Mouse (Mus musculus) liver, embryonic 16.5 days (tissue): ENCODE measurements around the gene Ofcc1. TPM values are rescaled to one million over a fixed set of nuclear protein-coding genes. Genes with fewer than 3 reads are reported as not detected.

Experiments used
- ATAC-seq: fragments of 200-750 bp; cut with Nextera tagmentation; 2 replicates; pipeline ENCODE4 v1.8.0; 2017; ENCODE audit warnings: low read depth, mild to moderate bottlenecking, moderate number of reproducible peaks, moderate library complexity
- H3K27ac ChIP-seq: fragments of 300-500 bp; sonication (generic); 2 replicates; pipeline ENCODE4 v1.5.1; 2014; ENCODE audit warnings: mild to moderate bottlenecking, low read length
- H3K27me3 ChIP-seq: fragments of 300-500 bp; sonication (generic); 2 replicates; pipeline ENCODE4 v1.6.1; 2014; ENCODE audit warnings: low read depth, low read length, mixed read lengths; ENCODE audit not compliant: control insufficient read depth, insufficient read depth
- H3K36me3 ChIP-seq: fragments of 300-500 bp; sonication (generic); 2 replicates; pipeline ENCODE4 v1.6.1; 2014; ENCODE audit warnings: mild to moderate bottlenecking; ENCODE audit not compliant: control insufficient read depth, insufficient read depth
- H3K4me1 ChIP-seq: fragments of 300-500 bp; sonication (generic); 2 replicates; pipeline ENCODE4 v1.6.1; 2014; ENCODE audit warnings: low read depth, low read length, mixed read lengths; ENCODE audit not compliant: control insufficient read depth
- H3K4me2 ChIP-seq: fragments of 300-500 bp; sonication (generic); 2 replicates; pipeline ENCODE4 v1.6.1; 2014; ENCODE audit warnings: low read depth, low read length, mixed read lengths
- H3K4me3 ChIP-seq: fragments of 300-500 bp; sonication (generic); 2 replicates; pipeline ENCODE4 v1.5.1; 2014; ENCODE audit warnings: low read depth, mild to moderate bottlenecking, low read length
- H3K9ac ChIP-seq: fragments of 300-500 bp; sonication (generic); 2 replicates; pipeline ENCODE4 v1.6.1; 2014; ENCODE audit warnings: low read depth, low read length
- H3K9me3 ChIP-seq: fragments of 300-500 bp; sonication (generic); replicated peaks from 2 replicates; pipeline ENCODE4 v1.6.1; 2016; ENCODE audit warnings: low read length; ENCODE audit not compliant: control insufficient read depth
- WGBS: fragments of 180-500 bp; shearing (Covaris S2); extraction: QIAGEN DNeasy Blood & Tissue Kit; methylation state at CpG from one replicate; pipeline ENCODE4 v1.1.7; 2014; ENCODE audit not compliant: insufficient replicate concordance; 5-methylcytosine and 5-hydroxymethylcytosine counted together
- polyA plus RNA-seq: library from polyadenylated mRNA; unstranded; fragments of >200 nt; fragmentation: Nextera tagmentation; extraction: Ambion mirVana; gene quantifications from 2 replicates; pipeline ENCODE4 v1.2.1, GENCODE M21; 2015

Gene Ofcc1
- polyA plus RNA-seq, 1 experiment from 2014 or later, result not detected

GRCm38 (mm10) chr13:40070004-40070403 is 291.2 kb downstream of the Ofcc1 start:
- H3K9me3 ChIP-seq, result no peaks in the 10 kb centered on the region
- no peaks in the 10 kb centered on the region for H3K4me1 ChIP-seq
- H3K27me3 ChIP-seq, result no peaks in the 10 kb centered on the region
- no peak overlapping the region for H3K4me2 ChIP-seq
- no peak overlapping the region for H3K9ac ChIP-seq
- no peak overlapping the region for H3K27ac ChIP-seq
- 82% methylated on average over 1 of the region's 1 CpGs for WGBS
- H3K36me3 ChIP-seq, result no peaks in the 10 kb centered on the region
- ATAC-seq, result no peak
- no peak overlapping the region for H3K4me3 ChIP-seq

GRCm38 (mm10) chr13:40061281-40061680 is 300.0 kb downstream of the Ofcc1 start:
- Histone ChIP-seq H3K4me1 (no peaks in the 10 kb centered on the region), H3K9me3 (no peaks in the 10 kb centered on the region), H3K27ac (no peak overlapping the region), H3K27me3 (no peaks in the 10 kb centered on the region), H3K9ac (no peak overlapping the region), H3K4me3 (no peak overlapping the region), H3K36me3 (no peaks in the 10 kb centered on the region), H3K4me2 (no peak overlapping the region)
- WGBS, result 60% methylated on average over 5 of the region's 5 CpGs
- ATAC-seq, result no peak

GRCm38 (mm10) chr13:40037881-40038280 is 323.4 kb downstream of the Ofcc1 start:
- H3K4me2 ChIP-seq, result no peak overlapping the region
- no peak overlapping the region for H3K4me3 ChIP-seq
- 59% methylated on average over 2 of the region's 2 CpGs for WGBS
- no peaks in the 10 kb centered on the region for H3K27me3 ChIP-seq
- no peaks in the 10 kb centered on the region for H3K4me1 ChIP-seq
- H3K9ac ChIP-seq, result no peak overlapping the region
- no peaks in the 10 kb centered on the region for H3K9me3 ChIP-seq
- no peaks in the 10 kb centered on the region for H3K36me3 ChIP-seq
- no peak for ATAC-seq
- H3K27ac ChIP-seq, result no peak overlapping the region

- WGBS, result 68% methylated on average over 17 of the region's 17 CpGs
- H3K36me3 ChIP-seq, result no peaks in the 10 kb centered on the region
- no peak overlapping the region for H3K4me3 ChIP-seq
- no peaks in the 10 kb centered on the region for H3K9me3 ChIP-seq
- H3K27ac ChIP-seq, result no peak overlapping the region
- no peak overlapping the region for H3K9ac ChIP-seq
- no peak for ATAC-seq
- no peaks in the 10 kb centered on the region for H3K4me1 ChIP-seq
- no peaks in the 10 kb centered on the region for H3K27me3 ChIP-seq
- no peak overlapping the region for H3K4me2 ChIP-seq
These were observed 324.1 kb downstream of the Ofcc1 start for GRCm38 (mm10) chr13:40036981-40037765.

GRCm38 (mm10) chr13:40029426-40029825 is 331.8 kb downstream of the Ofcc1 start:
- H3K4me1 ChIP-seq, result no peaks in the 10 kb centered on the region
- no peak overlapping the region for H3K27ac ChIP-seq
- no peak overlapping the region for H3K4me3 ChIP-seq
- ATAC-seq, result no peak
- no peaks in the 10 kb centered on the region for H3K27me3 ChIP-seq
- WGBS, result 52% methylated on average over 1 of the region's 1 CpGs
- H3K4me2 ChIP-seq, result no peak overlapping the region
- no peaks in the 10 kb centered on the region for H3K9me3 ChIP-seq
- no peaks in the 10 kb centered on the region for H3K36me3 ChIP-seq
- H3K9ac ChIP-seq, result no peak overlapping the region

- no peaks in the 10 kb centered on the region for H3K4me1 ChIP-seq
- WGBS, result 75% methylated on average over 4 of the region's 4 CpGs
- no peak overlapping the region for H3K4me3 ChIP-seq
- no peak overlapping the region for H3K9ac ChIP-seq
- H3K4me2 ChIP-seq, result no peak overlapping the region
- H3K27me3 ChIP-seq, result no peaks in the 10 kb centered on the region
- H3K36me3 ChIP-seq, result no peaks in the 10 kb centered on the region
- no peak for ATAC-seq
- H3K27ac ChIP-seq, result no peak overlapping the region
- no peaks in the 10 kb centered on the region for H3K9me3 ChIP-seq
These were observed 332.4 kb downstream of the Ofcc1 start for GRCm38 (mm10) chr13:40028827-40029226.

- Histone ChIP-seq H3K4me2 (no peak overlapping the region), H3K4me3 (no peak overlapping the region), H3K27ac (no peak overlapping the region), H3K9ac (no peak overlapping the region), H3K9me3 (no peaks in the 10 kb centered on the region), H3K4me1 (no peaks in the 10 kb centered on the region), H3K27me3 (no peaks in the 10 kb centered on the region), H3K36me3 (no peaks in the 10 kb centered on the region)
- no peak for ATAC-seq
- 72% methylated on average over 4 of the region's 4 CpGs for WGBS
These were observed 335.4 kb downstream of the Ofcc1 start for GRCm38 (mm10) chr13:40025816-40026215.

- H3K9ac ChIP-seq, result no peak overlapping the region
- H3K4me2 ChIP-seq, result no peak overlapping the region
- no peaks in the 10 kb centered on the region for H3K9me3 ChIP-seq
- H3K4me1 ChIP-seq, result no peaks in the 10 kb centered on the region
- no peak overlapping the region for H3K27ac ChIP-seq
- no peaks in the 10 kb centered on the region for H3K27me3 ChIP-seq
- ATAC-seq, result no peak
- no peaks in the 10 kb centered on the region for H3K36me3 ChIP-seq
- no peak overlapping the region for H3K4me3 ChIP-seq
- 67% methylated on average over 8 of the region's 8 CpGs for WGBS
These were observed 338.0 kb downstream of the Ofcc1 start for GRCm38 (mm10) chr13:40023201-40023777.

- Histone ChIP-seq H3K36me3 (no peaks in the 10 kb centered on the region), H3K4me1 (no peaks in the 10 kb centered on the region), H3K9me3 (no peaks in the 10 kb centered on the region), H3K4me3 (no peak overlapping the region), H3K27ac (no peak overlapping the region), H3K4me2 (no peak overlapping the region), H3K27me3 (no peaks in the 10 kb centered on the region), H3K9ac (no peak overlapping the region)
- ATAC-seq, result no peak
- 23% methylated on average over 1 of the region's 1 CpGs for WGBS
These were observed 338.6 kb downstream of the Ofcc1 start for GRCm38 (mm10) chr13:40022609-40023008.
